Mouse (Mus musculus) activated CD4-positive, CD25-positive, alpha-beta regulatory T cell, adult 9 weeks (primary cell): ENCODE data around the gene Cdh15. TPM values are rescaled to one million over a fixed set of nuclear protein-coding genes. Genes with fewer than 3 reads are reported as not detected.

Source experiments
- polyA plus RNA-seq: library from polyadenylated mRNA; unstranded; fragments of 100-300 nt; shearing (Covaris generic); gene quantifications from one replicate; pipeline ENCODE4 v1.2.1, GENCODE M21; 2017

Cdh15 gene
- polyA plus RNA-seq, result not detected

DNA sequence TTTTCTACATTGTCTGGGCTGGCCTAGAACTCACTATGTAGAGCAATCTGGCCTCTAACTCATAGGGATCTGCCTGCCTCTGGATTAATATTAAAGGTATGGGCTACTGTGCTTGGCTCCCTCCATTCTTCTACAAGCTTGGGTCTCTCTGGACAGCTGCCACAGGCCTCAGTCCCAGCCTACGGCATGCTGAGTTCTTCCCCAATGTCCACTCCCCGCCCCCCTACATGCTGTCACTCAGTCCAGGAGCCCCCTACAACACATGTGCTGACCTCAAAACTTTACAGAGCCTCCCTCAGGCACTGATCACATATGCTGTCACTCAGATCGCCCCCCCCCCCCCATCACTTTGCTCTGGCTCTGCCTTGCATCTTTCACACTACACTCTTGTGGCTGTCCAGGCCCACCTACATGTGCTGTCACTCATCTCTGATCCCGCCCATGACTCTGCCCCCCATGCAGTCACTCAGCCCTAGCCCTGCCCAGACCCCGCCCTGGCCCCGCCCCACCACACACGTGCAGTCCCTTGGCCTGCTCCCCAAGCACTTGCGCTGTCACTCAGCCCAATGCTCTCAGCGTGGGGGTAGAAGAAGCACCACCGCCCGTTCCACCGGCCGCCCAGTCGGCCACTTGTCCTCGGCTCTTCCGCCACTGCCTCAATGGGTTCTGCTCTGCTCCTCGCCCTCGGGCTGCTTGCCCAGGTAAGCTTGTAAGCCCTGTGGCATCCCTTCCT lies at the start of gene Cdh15:
TSS of gene Cdh15 (plus strand) at position 138 of the 733 bp plus-strand sequence.

Other genes with a start within 250 kb of the Cdh15 start
- 15.2 TPM for gene Galns, start 236.5 kb upstream of the Cdh15 start, polyA plus RNA-seq
- 51.4 TPM for gene Trappc2l, start 236.3 kb upstream of the Cdh15 start, polyA plus RNA-seq
- not detected for gene Pabpn1l, start 225.2 kb upstream of the Cdh15 start, polyA plus RNA-seq
- 0.57 TPM for gene Cbfa2t3, start 148.9 kb upstream of the Cdh15 start, polyA plus RNA-seq
- gene Acsf3, start 72.5 kb upstream of the Cdh15 start, polyA plus RNA-seq, result 7.5 TPM
- gene Ankrd11, start 194.3 kb downstream of the Cdh15 start, polyA plus RNA-seq, result 51.6 TPM
- gene Spg7, start 215.0 kb downstream of the Cdh15 start, polyA plus RNA-seq, result 15.5 TPM